Mouse (Mus musculus): ENCODE measurements around the gene BC107364.
"Not testable (repeated sequence)": the region's sequence is repeated elsewhere in the genome, so short reads cannot be mapped to it uniquely, and the experiment has no call there.

The BC107364 gene

DNA sequence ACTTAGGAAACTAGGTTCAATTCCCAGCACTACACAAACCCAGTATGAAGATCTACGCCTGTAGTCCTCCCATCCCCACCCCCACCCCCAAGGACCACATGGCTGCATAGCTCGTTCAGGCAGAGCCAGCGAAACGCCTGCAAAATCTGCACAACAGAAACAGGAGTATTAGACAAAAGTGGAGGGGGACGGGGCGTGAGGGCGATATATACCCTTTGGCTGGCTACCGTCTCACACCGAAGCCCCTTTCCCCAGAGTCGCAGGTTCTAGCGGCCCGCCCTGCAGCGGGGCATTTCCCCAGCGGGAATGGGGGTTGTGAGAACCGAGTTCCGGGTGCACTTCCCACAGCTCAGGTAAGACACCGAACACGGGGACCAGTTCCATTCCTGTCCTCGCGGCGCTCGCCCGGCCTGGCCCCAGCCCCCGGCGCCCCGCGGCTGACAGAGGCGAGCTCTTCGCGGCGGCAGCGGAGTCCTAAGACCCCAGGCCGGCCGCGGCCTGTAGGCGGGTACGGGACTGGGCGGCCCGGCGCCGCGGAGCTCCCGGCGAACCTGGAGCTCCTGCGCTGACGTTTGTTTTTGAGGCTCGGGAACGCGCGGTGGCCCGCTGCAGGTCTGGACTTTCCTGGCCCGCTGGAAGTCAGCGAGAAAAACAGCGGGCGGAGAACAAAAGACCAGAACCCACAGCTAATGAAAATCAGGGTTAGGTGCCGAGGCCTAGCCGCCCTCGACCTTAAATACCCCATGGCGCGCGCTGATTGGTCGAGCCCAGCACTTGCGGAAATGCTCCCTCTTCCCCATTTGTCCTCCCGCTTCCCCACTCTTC, 37.8 kb downstream of the BC107364 start:
- DNase-seq (ENCODE audit: low spot score), result peak; percentile 94

DNA sequence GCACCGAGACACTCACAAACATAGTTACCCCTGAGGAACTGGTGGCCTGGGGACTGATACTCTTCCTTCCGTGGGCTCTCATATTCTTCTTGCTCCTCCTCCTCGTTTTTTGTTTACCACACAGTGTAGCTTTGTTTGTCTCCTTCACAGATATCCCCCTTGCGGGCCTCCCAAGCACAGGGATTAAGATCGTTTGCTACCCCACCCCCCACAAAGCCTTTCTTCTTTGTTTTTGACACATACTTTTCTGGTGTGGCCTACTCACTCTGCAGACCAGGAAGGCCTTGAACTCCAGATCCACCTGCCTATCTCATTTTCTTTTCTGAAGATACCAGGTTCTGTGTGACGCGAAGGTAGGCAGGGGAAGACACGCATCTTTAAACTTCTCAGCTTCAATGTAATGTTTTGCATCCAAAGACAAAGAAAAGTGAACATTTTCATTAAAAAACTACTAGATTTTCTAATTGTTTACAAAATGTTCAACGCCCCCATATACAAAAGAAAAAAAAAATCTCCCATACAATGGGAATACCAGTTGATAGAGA, 38.5 kb downstream of the BC107364 start:
- no peak for DNase-seq (ENCODE audit: low spot score)

DNA sequence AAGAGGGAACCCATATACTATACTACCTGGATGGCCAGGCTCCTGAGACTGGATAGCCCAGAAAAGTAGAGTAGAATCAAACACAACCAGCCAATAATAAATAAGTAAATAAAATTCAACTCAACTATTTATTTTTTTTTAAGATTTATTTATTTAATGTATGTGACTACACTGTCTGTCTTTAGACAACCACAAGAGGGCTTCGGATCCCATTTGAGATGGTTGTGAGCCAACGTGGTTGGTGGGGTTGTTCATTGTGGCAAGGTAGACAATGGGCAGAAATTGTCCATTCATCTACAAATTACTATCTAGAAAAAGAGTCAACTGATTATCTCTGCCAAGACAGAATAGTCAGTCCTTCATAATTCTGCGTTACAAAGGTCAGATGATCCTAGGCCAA, 40.3 kb downstream of the BC107364 start:
- no peak for DNase-seq (ENCODE audit: low spot score)

DNA sequence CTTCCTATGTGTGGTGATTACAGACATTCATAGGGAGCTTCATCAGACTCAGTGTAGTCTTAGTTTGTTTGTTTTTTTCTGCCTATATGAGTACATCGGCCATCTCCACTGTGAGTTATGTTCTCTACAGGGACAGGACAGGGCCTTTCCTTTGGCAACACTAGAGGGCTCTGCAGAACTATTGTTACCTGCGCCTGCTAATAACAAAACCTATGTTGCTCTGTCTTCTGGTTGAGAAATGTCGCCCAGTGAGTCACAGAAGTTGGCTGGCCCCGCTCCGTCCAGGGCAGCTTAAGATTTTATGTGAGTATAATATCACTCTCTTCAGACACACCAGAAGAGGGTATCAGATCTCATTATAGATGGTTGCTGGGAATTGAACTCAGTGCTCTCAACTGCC, 41.1 kb downstream of the BC107364 start:
- DNase-seq (ENCODE audit: low spot score), result no peak

DNA sequence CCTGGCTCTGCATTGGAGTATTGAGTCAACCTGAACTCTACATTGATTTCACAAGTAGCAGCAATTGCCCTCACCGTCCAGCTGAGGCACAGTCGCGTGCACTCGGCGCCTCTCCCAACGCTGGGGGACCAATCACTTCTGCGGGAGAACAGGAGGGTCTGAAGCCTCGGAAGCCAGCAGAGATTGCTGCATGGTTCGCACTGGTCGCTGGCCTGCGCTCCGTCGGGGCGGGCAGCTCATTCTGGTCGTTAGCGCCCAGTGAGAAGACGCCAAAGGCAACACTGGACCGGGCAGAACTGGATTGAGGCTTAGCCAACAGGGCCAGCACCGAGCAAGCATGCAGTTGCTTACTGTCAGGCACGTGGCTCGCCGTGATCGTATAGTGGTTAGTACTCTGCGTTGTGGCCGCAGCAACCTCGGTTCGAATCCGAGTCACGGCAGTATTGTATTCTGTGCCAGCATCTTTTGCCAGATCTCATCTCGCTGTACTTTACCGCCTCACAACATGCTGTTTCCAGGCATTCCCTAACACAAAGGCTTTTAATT, 42.3 kb downstream of the BC107364 start:
- peak; percentile 86 for DNase-seq (ENCODE audit: low spot score)

DNA sequence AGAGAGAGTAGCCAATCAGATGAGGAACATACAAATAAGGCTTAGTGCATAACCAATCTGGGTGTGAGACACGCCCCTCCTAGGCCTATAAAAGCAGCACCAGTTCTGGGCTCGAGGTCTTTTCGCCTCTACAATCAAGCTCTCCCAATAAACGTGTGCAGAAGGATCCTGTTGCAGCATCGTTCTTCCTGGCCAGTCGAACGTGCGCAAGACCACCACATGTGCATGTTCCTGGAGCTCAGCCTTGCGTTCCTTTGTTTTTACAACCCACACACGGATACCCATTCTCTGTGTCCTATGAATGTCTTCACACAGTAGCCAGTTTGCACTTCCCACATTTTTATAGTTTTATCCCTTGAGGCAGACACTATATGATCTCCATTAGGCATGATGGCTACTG, 44.0 kb downstream of the BC107364 start:
- DNase-seq (ENCODE audit: low spot score), result not testable (repeated sequence)

DNA sequence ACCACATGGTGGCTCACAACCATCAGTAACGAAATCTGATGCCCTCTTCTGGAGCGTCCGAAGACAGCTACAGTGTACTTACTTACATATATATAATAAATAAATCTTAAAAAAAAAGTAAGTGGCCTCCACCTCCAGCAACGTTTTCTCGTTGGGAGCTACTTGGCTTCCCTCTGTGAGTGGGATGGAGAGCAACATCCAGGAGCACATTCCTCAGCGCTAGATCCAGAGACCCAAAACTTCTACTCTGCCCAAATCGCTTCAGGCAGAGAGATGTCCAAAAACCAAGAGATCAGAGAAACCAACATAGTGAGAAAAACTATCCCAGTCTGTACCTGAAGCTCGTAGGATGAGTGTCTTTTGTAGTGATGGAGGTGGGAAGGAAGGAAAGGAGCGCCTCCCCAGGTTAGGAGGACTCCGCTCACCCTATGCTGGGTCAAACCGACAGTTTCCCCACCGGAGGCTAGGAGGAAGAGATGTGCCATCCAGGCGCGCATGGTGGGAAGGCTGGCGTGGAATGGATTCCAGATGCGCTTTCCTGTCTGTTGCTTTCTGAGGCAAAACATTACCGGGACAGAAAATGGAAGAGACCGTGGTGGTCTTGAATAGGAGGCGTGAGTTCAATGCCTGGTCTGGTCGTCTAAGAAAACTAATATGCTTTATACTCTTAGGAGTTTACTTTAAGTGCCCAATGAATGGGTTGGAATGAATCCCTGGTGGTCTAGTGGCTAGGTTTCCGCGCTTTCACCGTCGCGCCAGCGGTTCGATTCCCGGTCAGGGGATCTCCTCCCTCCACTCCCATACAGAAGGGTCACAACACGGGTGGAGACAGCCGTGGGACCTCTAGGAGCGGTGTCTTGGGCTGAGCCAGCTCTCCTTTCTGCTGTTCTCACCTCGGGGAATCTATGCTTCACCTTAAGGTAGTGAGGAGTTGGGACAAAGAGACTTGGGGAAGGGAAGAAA, 46.3 kb downstream of the BC107364 start:
- no peak for DNase-seq (ENCODE audit: low spot score)

DNA sequence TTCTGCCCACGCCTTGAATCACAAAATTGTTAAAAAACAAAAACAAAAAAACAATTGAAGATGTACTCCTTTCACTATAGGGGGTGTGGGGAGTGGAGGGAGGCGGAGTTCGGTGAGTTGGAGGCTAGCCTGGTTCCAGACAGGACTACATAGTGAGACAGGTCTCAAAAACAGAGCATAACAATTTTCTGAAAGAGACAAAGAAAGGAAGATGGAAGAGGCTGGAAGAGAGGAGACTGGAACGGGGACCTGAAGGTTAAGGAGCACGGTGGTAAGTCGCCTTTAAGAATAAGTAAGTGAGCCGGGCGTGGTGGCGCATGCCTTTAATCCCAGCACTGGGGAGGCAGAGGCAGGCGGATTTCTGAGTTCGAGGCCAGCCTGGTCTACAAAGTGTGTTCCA, 47.1 kb downstream of the BC107364 start:
- no peak for DNase-seq (ENCODE audit: low spot score)

DNA sequence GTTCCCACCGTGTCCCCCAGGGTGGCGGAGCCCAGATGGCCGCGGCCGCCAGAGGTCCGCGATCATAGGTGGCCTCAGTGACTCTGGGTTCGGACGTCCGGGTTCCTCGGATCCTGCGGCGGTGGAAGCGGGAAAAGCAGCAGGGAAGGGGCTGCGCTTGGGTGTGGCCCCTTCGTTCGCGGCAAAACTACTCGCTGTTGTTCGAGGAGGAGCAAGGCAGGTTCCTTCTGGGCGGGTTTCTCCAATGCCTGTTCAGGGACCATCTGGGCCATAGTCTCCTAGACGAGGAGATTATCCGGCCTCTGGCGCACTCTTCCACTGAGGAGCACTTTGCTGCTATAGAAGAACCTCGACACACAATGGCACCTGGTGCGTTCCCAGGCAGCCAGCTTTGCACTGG, 47.7 kb downstream of the BC107364 start:
- peak; percentile 38 for DNase-seq (ENCODE audit: low spot score)

DNA sequence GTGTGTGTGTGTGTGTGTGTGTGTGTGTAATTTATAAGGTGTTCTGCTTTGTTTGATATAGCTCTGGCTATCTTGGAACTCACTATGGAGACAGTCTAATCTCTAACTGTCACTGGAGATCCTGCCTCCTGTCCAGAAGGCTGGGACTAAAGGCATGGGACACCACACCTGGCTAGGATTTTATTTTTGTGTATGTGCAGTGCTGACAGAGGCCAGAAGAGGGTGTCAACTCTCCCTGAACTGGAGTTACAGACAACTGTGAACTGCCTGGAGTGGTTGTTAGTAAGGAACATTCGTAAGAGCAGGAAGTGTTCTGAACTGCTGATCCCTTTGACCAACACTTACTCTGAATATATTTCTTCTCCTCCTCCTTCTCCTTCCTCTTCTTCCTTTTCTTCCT, 49.1 kb downstream of the BC107364 start:
- DNase-seq (ENCODE audit: low spot score), result peak; percentile 62

DNA sequence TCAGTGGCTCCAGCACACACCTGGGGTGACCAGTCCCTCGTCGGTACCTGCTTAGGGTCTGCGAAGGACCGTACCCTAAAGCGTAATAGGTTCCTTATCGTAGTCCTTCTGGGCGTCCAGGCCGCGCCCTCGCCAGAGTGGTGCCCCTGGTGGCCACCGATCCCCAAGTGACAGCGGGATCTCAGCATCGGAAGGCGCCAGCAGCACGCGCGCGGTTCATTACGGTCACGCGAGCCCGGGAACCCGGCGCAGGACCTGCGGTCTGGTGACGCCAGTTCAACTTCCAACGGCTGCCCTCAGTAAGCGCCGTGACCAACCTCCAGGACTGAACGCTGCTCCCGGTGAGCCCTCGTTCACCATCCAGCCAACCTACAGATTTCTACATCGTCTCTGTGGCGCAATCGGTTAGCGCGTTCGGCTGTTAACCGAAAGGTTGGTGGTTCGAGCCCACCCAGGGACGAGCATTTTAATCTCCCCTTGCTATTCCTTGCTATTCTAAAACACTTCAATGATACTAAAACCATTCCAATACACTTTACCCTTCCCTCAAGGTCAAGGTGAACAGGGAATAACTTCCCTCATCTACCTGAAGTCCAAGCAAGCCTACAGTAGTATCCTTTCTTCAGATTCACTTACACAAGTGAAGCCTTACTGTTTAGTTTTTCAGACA, 50.1 kb downstream of the BC107364 start:
- peak; percentile 93 for DNase-seq (ENCODE audit: low spot score)

DNA sequence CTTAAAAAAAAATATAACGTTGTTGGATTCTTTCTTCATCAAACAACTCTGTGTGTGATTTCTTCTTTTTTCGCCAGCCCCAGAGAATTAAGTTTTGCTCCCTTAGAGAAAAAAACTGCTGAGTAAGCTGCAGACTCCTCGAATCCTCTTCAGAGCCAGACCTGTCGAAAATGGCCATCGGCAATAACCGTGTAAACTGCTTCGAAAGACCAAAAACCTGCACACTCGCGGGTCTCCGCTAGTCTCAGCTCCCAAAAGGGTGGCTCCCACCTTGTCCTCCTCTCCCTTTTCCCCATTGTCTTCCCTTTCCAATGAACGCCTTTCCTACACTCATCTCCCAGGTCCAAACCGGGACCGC, 50.7 kb downstream of the BC107364 start:
- DNase-seq (ENCODE audit: low spot score), result peak; percentile 69

DNA sequence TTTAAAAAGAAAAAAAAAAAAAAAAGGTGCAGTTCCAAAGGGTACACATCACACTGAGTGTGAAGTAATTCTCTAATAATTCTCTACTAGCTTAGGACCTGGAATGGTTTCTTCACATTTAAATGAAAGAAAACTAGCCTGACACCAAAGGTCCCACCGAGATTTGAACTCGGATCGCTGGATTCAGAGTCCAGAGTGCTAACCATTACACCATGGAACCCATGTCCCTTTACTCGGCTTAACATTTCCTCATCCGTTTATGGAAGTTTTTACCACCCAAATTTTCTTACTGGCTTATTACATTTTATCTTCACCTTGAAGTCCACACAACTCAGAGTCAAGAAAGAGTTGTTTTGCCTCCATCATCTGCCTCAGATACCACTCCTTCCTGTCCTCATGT, 53.2 kb downstream of the BC107364 start:
- DNase-seq (ENCODE audit: low spot score), result peak; percentile 70

DNA sequence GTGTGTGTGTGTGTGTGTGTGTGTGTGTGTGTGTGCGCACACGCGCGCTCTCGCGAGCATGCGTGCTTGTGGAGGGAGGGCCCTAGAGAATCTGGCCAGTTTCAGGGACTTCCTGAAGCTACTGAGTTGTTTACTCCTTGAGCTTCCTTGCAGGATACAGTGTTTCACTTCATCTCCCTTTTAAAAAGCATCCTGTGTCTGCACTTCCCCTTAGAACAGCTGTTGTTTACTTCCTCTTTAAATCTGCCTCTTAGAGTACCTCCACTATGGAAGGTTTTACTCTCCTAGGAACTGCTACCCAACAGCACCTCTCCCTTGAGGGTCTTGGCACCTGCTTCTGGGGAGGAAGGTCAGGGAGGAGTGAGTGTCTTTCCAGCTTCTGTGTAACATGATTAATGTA, 55.2 kb downstream of the BC107364 start:
- no peak for DNase-seq (ENCODE audit: low spot score)

DNA sequence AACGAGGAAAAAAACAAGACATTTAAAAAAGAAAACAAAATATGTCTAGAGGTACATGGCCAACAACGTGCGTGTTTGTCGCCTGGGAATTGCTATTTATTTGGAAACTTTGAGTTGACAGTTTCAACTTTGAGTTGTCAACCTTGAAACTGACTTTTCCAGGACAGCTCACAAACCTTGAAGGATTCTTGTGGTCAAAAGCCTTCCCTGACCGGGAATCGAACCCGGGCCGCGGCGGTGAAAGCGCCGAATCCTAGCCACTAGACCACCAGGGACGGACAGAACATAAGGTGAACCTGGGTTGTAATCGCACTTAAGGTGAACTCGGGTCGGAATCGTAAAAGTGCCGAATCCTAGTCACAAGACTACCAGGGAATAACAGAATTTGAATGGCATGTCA, 64.9 kb downstream of the BC107364 start:
- not testable (repeated sequence) for DNase-seq (ENCODE audit: low spot score)
